8 mouse cellular contexts compared by ENCODE assay signal in the genomic region with DNA sequence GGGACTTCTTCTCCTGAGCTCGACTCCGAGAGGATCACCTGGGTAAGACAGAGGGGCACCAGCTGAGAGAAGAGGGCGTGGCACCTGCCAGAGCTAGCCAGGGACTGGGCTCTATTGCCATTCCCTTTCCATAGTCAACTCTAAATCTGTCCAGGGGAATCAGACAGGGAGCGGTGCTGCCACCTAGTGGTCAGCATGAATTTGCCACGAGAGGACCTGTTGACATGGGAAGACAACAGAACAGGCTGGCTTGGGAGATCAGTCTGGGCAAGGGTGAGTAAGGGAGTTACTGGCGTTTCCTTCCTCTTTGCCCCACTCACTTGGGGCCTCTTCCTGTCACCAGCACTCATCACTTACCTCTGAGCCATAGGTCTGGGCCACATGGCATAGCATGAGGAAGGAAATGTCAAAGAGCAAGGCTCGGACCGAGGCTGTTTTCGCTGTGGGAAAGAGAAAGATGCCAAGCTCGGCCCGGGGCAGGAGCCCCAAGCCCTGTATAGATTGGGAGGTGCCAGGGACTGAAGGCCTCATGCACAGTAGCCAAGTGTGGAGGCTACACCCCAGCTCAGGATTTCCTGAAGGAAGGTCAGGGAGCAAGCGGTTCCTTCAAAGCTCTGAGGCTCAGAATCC. TPM values are rescaled to one million over a fixed set of nuclear protein-coding genes. Genes with fewer than 3 reads are reported as not detected.
DNase-seq lines count a peak whose midpoint lies in the region; ATAC-seq and TF ChIP-seq lines count a peak whose summit lies in the region.

No protein-coding gene starts in this region.

- DNase-seq in ES-E14 (ENCODE audit: low read depth, low spot score) = peak; percentile 90
- DNase-seq in c-Kit-negative CD71-positive TER-119-positive erythroid progenitor cells, embryonic 14.5 days (ENCODE audit: low read depth, low spot score) = peak; percentile 64
- peak; percentile 92 for DNase-seq in forebrain, embryonic 11.5 days (ENCODE audit: low spot score)
- DNase-seq in heart, postnatal 0 days (ENCODE audit: low spot score) = peak; percentile 89
- peak; percentile 64 to 84 for DNase-seq in layer of hippocampus, adult 18-20 months (ENCODE audit: low spot score in 2 of 2)
- peak; percentile 95 for DNase-seq in lung, embryonic 14.5 days
- peak; percentile 65 for DNase-seq in retina, adult 2 months (ENCODE audit: low read depth, low spot score)
- peak; percentile 74 for DNase-seq in urinary bladder, adult 2 months (ENCODE audit: low spot score)

- H3K27ac ChIP-seq in ES-E14 (ENCODE audit: insufficient read depth, low read depth, low read length, poor library complexity, severe bottlenecking) = no peak overlapping the region
- no peak overlapping the region for H3K27ac ChIP-seq in forebrain, embryonic 11.5 days (ENCODE audit: low read depth, low read length)
- H3K27ac ChIP-seq in heart, postnatal 0 days (ENCODE audit: low read depth) = peak overlapping the region; percentile 53
- peak overlapping the region; percentile 56; the same call in 1 of the 2 replicates for H3K27ac ChIP-seq in lung, embryonic 14.5 days (ENCODE audit: low read depth)

- in situ Hi-C loops in ES-E14 (cut with MboI; ENCODE audit: low sequenced_read_pairs in 2 of 2, unreplicated experiment in 2 of 2) = no loop called here

- peaks cover 2 to 17% of the 10 kb centered on the region in 2 experiments; a peak in 3 of 4 replicates for H3K4me1 ChIP-seq in ES-E14 (ENCODE audit: control insufficient read depth in 2 of 2, insufficient read depth in 2 of 2, low read length in 2 of 2, poor library complexity in 1 of 2)
- no peaks in the 10 kb centered on the region for H3K4me1 ChIP-seq in forebrain, embryonic 11.5 days (replicated peaks; ENCODE audit: control insufficient read depth, insufficient read depth, low read length)
- H3K4me1 ChIP-seq in heart, postnatal 0 days (ENCODE audit: control insufficient read depth, insufficient read depth) = peaks cover 21% of the 10 kb centered on the region
- peaks cover 24% of the 10 kb centered on the region for H3K4me1 ChIP-seq in lung, embryonic 14.5 days (ENCODE audit: insufficient read depth)

- TF ChIP-seq CTCF in heart, postnatal 0 days (IDR thresholded peaks at IDR 0.05; ENCODE audit: low read depth) = peak; percentile 98
- peak; percentile 98 for TF ChIP-seq CTCF in lung, embryonic 14.5 days (IDR thresholded peaks at IDR 0.05; ENCODE audit: low read depth)

- no peaks in the 10 kb centered on the region for H3K9me3 ChIP-seq in ES-E14 (ENCODE audit: control insufficient read depth, insufficient read depth, low read depth, low read length)
- no peaks in the 10 kb centered on the region for H3K9me3 ChIP-seq in forebrain, embryonic 11.5 days (ENCODE audit: control insufficient read depth, low read length)
- H3K9me3 ChIP-seq in heart, postnatal 0 days (replicated peaks; ENCODE audit: control insufficient read depth, low read length) = no peaks in the 10 kb centered on the region
- H3K9me3 ChIP-seq in lung, embryonic 14.5 days (ENCODE audit: low read depth, low read length) = no peaks in the 10 kb centered on the region

- peaks cover 52% of the 10 kb centered on the region for H3K36me3 ChIP-seq in ES-E14 (ENCODE audit: control insufficient read depth, insufficient read depth, low read length, poor library complexity, severe bottlenecking)
- peaks cover 8% of the 10 kb centered on the region for H3K36me3 ChIP-seq in forebrain, embryonic 11.5 days (ENCODE audit: control insufficient read depth, insufficient read depth, low read length)
- H3K36me3 ChIP-seq in heart, postnatal 0 days (replicated peaks; ENCODE audit: control insufficient read depth, insufficient read depth, low read length) = peaks cover 55% of the 10 kb centered on the region
- H3K36me3 ChIP-seq in lung, embryonic 14.5 days (ENCODE audit: insufficient read depth) = peaks cover 75% of the 10 kb centered on the region

- no peak for ATAC-seq in forebrain, embryonic 11.5 days (replicated peaks; ENCODE audit: low FRiP score)
- peak; percentile 59 for ATAC-seq in heart, postnatal 0 days (ENCODE audit: insufficient read depth, low read depth)
- peak; percentile 52 for ATAC-seq in lung, embryonic 14.5 days (ENCODE audit: insufficient read depth)

- H3K4me2 ChIP-seq in forebrain, embryonic 11.5 days (ENCODE audit: low read depth, low read length, severe bottlenecking) = no peak overlapping the region
- no peak overlapping the region for H3K4me2 ChIP-seq in heart, postnatal 0 days (ENCODE audit: low read depth, low read length)
- no peak overlapping the region for H3K4me2 ChIP-seq in lung, embryonic 14.5 days

- no peaks in the 10 kb centered on the region for H3K27me3 ChIP-seq in forebrain, embryonic 11.5 days (ENCODE audit: control insufficient read depth, insufficient read depth, low read length)
- no peaks in the 10 kb centered on the region for H3K27me3 ChIP-seq in heart, postnatal 0 days (ENCODE audit: control insufficient read depth, insufficient read depth, low read length)
- no peaks in the 10 kb centered on the region for H3K27me3 ChIP-seq in lung, embryonic 14.5 days (ENCODE audit: insufficient read depth, low read length)

- no peak overlapping the region for H3K4me3 ChIP-seq in ES-E14 (ENCODE audit: insufficient read depth in 1 of 2, low read depth in 1 of 2, low read length in 2 of 2, poor library complexity in 1 of 2, severe bottlenecking in 1 of 2)
- no peak overlapping the region for H3K4me3 ChIP-seq in forebrain, embryonic 11.5 days (ENCODE audit: low read depth, low read length)
- H3K4me3 ChIP-seq in heart, postnatal 0 days (ENCODE audit: low read depth, low read length) = no peak overlapping the region
- H3K4me3 ChIP-seq in lung, embryonic 14.5 days (ENCODE audit: low read depth, low read length) = no peak overlapping the region

- no peak overlapping the region for H3K9ac ChIP-seq in ES-E14 (ENCODE audit: insufficient read depth, low read depth, low read length, poor library complexity, severe bottlenecking)
- no peak overlapping the region for H3K9ac ChIP-seq in forebrain, embryonic 11.5 days (ENCODE audit: low read length)
- no peak overlapping the region for H3K9ac ChIP-seq in heart, postnatal 0 days (replicated peaks; ENCODE audit: low read depth, low read length)
- H3K9ac ChIP-seq in lung, embryonic 14.5 days = no peak overlapping the region

- WGBS in forebrain, embryonic 11.5 days = 56% methylated on average over 12 of the region's 12 CpGs
- WGBS in heart, postnatal 0 days = 30% methylated on average over 12 of the region's 12 CpGs
- WGBS in lung, embryonic 14.5 days = 46% methylated on average over 12 of the region's 12 CpGs

- TF ChIP-seq EP300 in heart, postnatal 0 days (IDR thresholded peaks at IDR 0.05; ENCODE audit: low read depth) = no peak

TF ChIP-seq in ES-E14, 5 proteins besides CTCF, POLR2A, EP300 and RAD21:
- peak; percentile 1; the same call in 1 of the 2 replicates for TF ChIP-seq ZC3H11A (IDR thresholded peaks at IDR 0.05; ENCODE audit: borderline replicate concordance, low read depth, low read length)
- no peak for TF ChIP-seq CHD2 (IDR thresholded peaks at IDR 0.05; ENCODE audit: low read depth, low read length)
TF ChIP-seq in ES-E14: peak in this region for 1.

RNA-seq across cellular contexts. Expression of gene Csf3, which starts 9.5 kb away (rescaled TPM):
- 0.18 TPM in 1 of 2 replicates, not detected in the other for total RNA-seq in ES-E14 (2012; rRNA removed)
- polyA plus RNA-seq in forebrain, embryonic 11.5 days (2014; fragmentation: Nextera tagmentation; extraction: Ambion mirVana) = not detected in 2 replicates
- total RNA-seq in heart, postnatal 0 days (2014; rRNA removed; ENCODE audit: low replicate concordance) = 0.23 TPM in 1 of 2 replicates, not detected in the other
- not detected in 2 replicates for polyA plus RNA-seq in heart, postnatal 0 days (2015; fragmentation: Nextera tagmentation; extraction: Ambion mirVana)
- not detected for total RNA-seq in layer of hippocampus, adult 18-20 months (2021)
- not detected in 2 replicates for polyA plus RNA-seq in lung, embryonic 14.5 days (2014; fragmentation: Nextera tagmentation; extraction: Ambion mirVana)
- polyA plus RNA-seq in urinary bladder, adult 2 months (2012; rRNA removed) = 0.38 and 0.73 TPM in 2 replicates

RNA-seq across cellular contexts. Expression of gene Med24, which starts 18.7 kb away (rescaled TPM):
- 53.5 and 75.7 TPM in 2 replicates for total RNA-seq in ES-E14 (2012; rRNA removed)
- 75.9 and 76.6 TPM in 2 replicates for polyA plus RNA-seq in forebrain, embryonic 11.5 days (2014; fragmentation: Nextera tagmentation; extraction: Ambion mirVana)
- total RNA-seq in heart, postnatal 0 days (2014; rRNA removed; ENCODE audit: low replicate concordance) = 39.9 and 48.0 TPM in 2 replicates
- 21.9 and 23.3 TPM in 2 replicates for polyA plus RNA-seq in heart, postnatal 0 days (2015; fragmentation: Nextera tagmentation; extraction: Ambion mirVana)
- 100 to 1,000 TPM; 126 TPM for total RNA-seq in layer of hippocampus, adult 18-20 months (2021)
- polyA plus RNA-seq in lung, embryonic 14.5 days (2014; fragmentation: Nextera tagmentation; extraction: Ambion mirVana) = 53.0 and 53.5 TPM in 2 replicates
- 29.6 and 32.8 TPM in 2 replicates for polyA plus RNA-seq in urinary bladder, adult 2 months (2012; rRNA removed)

RNA-seq across cellular contexts. Expression of gene Psmd3, which starts 28.2 kb away (rescaled TPM):
- total RNA-seq in ES-E14 (2012; rRNA removed) = 376 and 408 TPM in 2 replicates
- polyA plus RNA-seq in forebrain, embryonic 11.5 days (2014; fragmentation: Nextera tagmentation; extraction: Ambion mirVana) = 208 and 220 TPM in 2 replicates
- 96.4 and 130 TPM in 2 replicates for total RNA-seq in heart, postnatal 0 days (2014; rRNA removed; ENCODE audit: low replicate concordance)
- 134 and 147 TPM in 2 replicates for polyA plus RNA-seq in heart, postnatal 0 days (2015; fragmentation: Nextera tagmentation; extraction: Ambion mirVana)
- 100 to 1,000 TPM; 126 to 131 TPM for total RNA-seq in layer of hippocampus, adult 18-20 months (2021)
- polyA plus RNA-seq in lung, embryonic 14.5 days (2014; fragmentation: Nextera tagmentation; extraction: Ambion mirVana) = 152 and 169 TPM in 2 replicates
- polyA plus RNA-seq in urinary bladder, adult 2 months (2012; rRNA removed) = 108 and 115 TPM in 2 replicates

RNA-seq across cellular contexts. Expression of gene Thra, which starts 29.9 kb away (rescaled TPM):
- total RNA-seq in ES-E14 (2012; rRNA removed) = 7.7 and 9.0 TPM in 2 replicates
- polyA plus RNA-seq in forebrain, embryonic 11.5 days (2014; fragmentation: Nextera tagmentation; extraction: Ambion mirVana) = 35.9 and 36.9 TPM in 2 replicates
- 188 and 234 TPM in 2 replicates for total RNA-seq in heart, postnatal 0 days (2014; rRNA removed; ENCODE audit: low replicate concordance)
- 40.8 and 44.0 TPM in 2 replicates for polyA plus RNA-seq in heart, postnatal 0 days (2015; fragmentation: Nextera tagmentation; extraction: Ambion mirVana)
- 1,000 to 10,000 TPM; 1,110 to 1,111 TPM for total RNA-seq in layer of hippocampus, adult 18-20 months (2021)
- polyA plus RNA-seq in lung, embryonic 14.5 days (2014; fragmentation: Nextera tagmentation; extraction: Ambion mirVana) = 46.8 and 47.1 TPM in 2 replicates
- 62.2 and 88.1 TPM in 2 replicates for polyA plus RNA-seq in urinary bladder, adult 2 months (2012; rRNA removed)

RNA-seq across cellular contexts. Expression of gene Gsdma, which starts 46.4 kb away (rescaled TPM):
- 0.16 and 0.40 TPM in 2 replicates for total RNA-seq in ES-E14 (2012; rRNA removed)
- not detected in 2 replicates for polyA plus RNA-seq in forebrain, embryonic 11.5 days (2014; fragmentation: Nextera tagmentation; extraction: Ambion mirVana)
- total RNA-seq in heart, postnatal 0 days (2014; rRNA removed; ENCODE audit: low replicate concordance) = not detected in 2 replicates
- not detected in 2 replicates for polyA plus RNA-seq in heart, postnatal 0 days (2015; fragmentation: Nextera tagmentation; extraction: Ambion mirVana)
- not detected for total RNA-seq in layer of hippocampus, adult 18-20 months (2021)
- polyA plus RNA-seq in lung, embryonic 14.5 days (2014; fragmentation: Nextera tagmentation; extraction: Ambion mirVana) = not detected in 2 replicates
- polyA plus RNA-seq in urinary bladder, adult 2 months (2012; rRNA removed) = 0.72 and 0.87 TPM in 2 replicates

Comparison
In these comparisons a context has a peak if more than half of its experiments do, and no peak if none do; other contexts are left out.
1. H3K27ac ChIP-seq: peak in heart, postnatal 0 days (single experiment) and lung, embryonic 14.5 days (single experiment); none in ES-E14 (single experiment) and forebrain, embryonic 11.5 days (single experiment).
2. Peak in every context shown above with its lines, with median percentiles within 50 percentile points of each other: DNase-seq.